Mouse (Mus musculus) forebrain, embryonic 16.5 days (tissue): ENCODE results near the gene Nrgn. TPM values are rescaled to one million over a fixed set of nuclear protein-coding genes. Genes with fewer than 3 reads are reported as not detected.

Experiments used
- ATAC-seq: fragments of 200-750 bp; cut with Nextera tagmentation; 2 replicates; pipeline ENCODE4 v1.8.0; 2017; ENCODE audit warnings: mild to moderate bottlenecking, moderate library complexity
- H3K27ac ChIP-seq: fragments of 300-500 bp; sonication (generic); 2 replicates; pipeline ENCODE4 v1.5.1; 2014; ENCODE audit warnings: low read length, control low read depth
- H3K27me3 ChIP-seq: fragments of 300-500 bp; sonication (generic); replicated peaks from 2 replicates; pipeline ENCODE4 v1.6.1; 2014; ENCODE audit warnings: low read length; ENCODE audit not compliant: control insufficient read depth, insufficient read depth
- H3K36me3 ChIP-seq: fragments of 300-500 bp; sonication (generic); 2 replicates; pipeline ENCODE4 v1.6.1; 2014; ENCODE audit not compliant: control insufficient read depth, insufficient read depth
- H3K4me1 ChIP-seq: fragments of 300-500 bp; sonication (generic); replicated peaks from 2 replicates; pipeline ENCODE4 v1.6.1; 2014; ENCODE audit warnings: low read length; ENCODE audit not compliant: control insufficient read depth, insufficient read depth
- H3K4me2 ChIP-seq: fragments of 300-500 bp; sonication (generic); 2 replicates; pipeline ENCODE4 v1.6.1; 2014; ENCODE audit warnings: mild to moderate bottlenecking, low read length, control low read depth
- H3K4me3 ChIP-seq: fragments of 300-500 bp; sonication (generic); replicated peaks from 2 replicates; pipeline ENCODE4 v1.5.1; 2014; ENCODE audit warnings: mild to moderate bottlenecking, low read length, control low read depth
- H3K9ac ChIP-seq: fragments of 300-500 bp; sonication (generic); replicated peaks from 2 replicates; pipeline ENCODE4 v1.6.1; 2014; ENCODE audit warnings: low read depth, low read length, control low read depth
- H3K9me3 ChIP-seq: fragments of 300-500 bp; sonication (generic); 2 replicates; pipeline ENCODE4 v1.6.1; 2016; ENCODE audit warnings: low read length; ENCODE audit not compliant: control insufficient read depth
- WGBS: fragments of 180-500 bp; shearing (Covaris S2); extraction: QIAGEN DNeasy Blood & Tissue Kit; methylation state at CpG from one replicate; pipeline ENCODE4 v1.1.7; 2014; 5-methylcytosine and 5-hydroxymethylcytosine counted together
- polyA plus RNA-seq: library from polyadenylated mRNA; unstranded; fragments of >200 nt; fragmentation: Nextera tagmentation; extraction: Ambion mirVana; gene quantifications from 2 replicates; pipeline ENCODE4 v1.2.1, GENCODE M21; 2015

Nrgn gene
- polyA plus RNA-seq, 1 experiment from 2014 or later, result 25.9 TPM

DNA sequence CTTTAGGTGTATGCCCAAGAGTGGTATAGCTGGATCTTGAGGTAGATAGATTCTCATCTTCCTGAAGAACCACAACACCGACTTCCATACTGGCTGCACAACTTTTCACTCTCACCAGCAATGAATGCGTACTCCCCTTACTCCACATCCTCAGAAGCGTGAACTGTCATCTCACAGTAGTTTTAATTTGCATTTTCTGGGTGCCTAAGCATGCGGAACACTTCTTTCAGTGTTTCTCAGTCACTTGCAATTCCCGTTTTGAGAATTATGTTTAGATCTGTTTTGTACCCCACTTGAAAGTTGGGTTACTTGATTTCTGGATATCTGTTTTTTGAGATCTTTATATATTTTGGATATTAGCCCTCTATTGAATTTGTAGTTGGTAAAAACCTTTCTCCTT, 30.9 kb upstream of the Nrgn start:
- Histone ChIP-seq H3K9me3 (no peaks in the 10 kb centered on the region), H3K27me3 (no peaks in the 10 kb centered on the region), H3K9ac (no peak overlapping the region), H3K36me3 (no peaks in the 10 kb centered on the region), H3K4me2 (no peak overlapping the region), H3K27ac (no peak overlapping the region), H3K4me1 (no peaks in the 10 kb centered on the region), H3K4me3 (no peak overlapping the region)
- WGBS, result 83% methylated on average over 5 of the region's 5 CpGs
- ATAC-seq, result no peak

GRCm38 (mm10) chr9:37576436-37576930, 23.8 kb upstream of the Nrgn start:
- peak; percentile 92 for ATAC-seq
- Histone ChIP-seq H3K4me3 (no peak overlapping the region), H3K9ac (no peak overlapping the region)

GRCm38 (mm10) chr9:37572204-37572876, 19.6 kb upstream of the Nrgn start:
- Histone ChIP-seq H3K4me3 (no peak overlapping the region), H3K4me1 (peaks cover 22% of the 10 kb centered on the region), H3K27ac (no peak overlapping the region), H3K9me3 (no peaks in the 10 kb centered on the region), H3K9ac (no peak overlapping the region), H3K27me3 (no peaks in the 10 kb centered on the region; the same call in 1 of the 2 replicates), H3K4me2 (no peak overlapping the region), H3K36me3 (no peaks in the 10 kb centered on the region)
- 61% methylated on average over 3 of the region's 3 CpGs for WGBS
- ATAC-seq, result no peak

More at GRCm38 (mm10) chr9:37576436-37576930, 23.8 kb upstream of the Nrgn start:
- WGBS, result 26% methylated on average over 14 of the region's 14 CpGs
- peak overlapping the region; percentile 80 for H3K27ac ChIP-seq
- H3K27me3 ChIP-seq, result no peaks in the 10 kb centered on the region; the same call in 1 of the 2 replicates
- no peaks in the 10 kb centered on the region for H3K36me3 ChIP-seq
- H3K4me1 ChIP-seq, result peaks cover 14% of the 10 kb centered on the region
- H3K4me2 ChIP-seq, result peak overlapping the region; percentile 34
- no peaks in the 10 kb centered on the region for H3K9me3 ChIP-seq

DNA sequence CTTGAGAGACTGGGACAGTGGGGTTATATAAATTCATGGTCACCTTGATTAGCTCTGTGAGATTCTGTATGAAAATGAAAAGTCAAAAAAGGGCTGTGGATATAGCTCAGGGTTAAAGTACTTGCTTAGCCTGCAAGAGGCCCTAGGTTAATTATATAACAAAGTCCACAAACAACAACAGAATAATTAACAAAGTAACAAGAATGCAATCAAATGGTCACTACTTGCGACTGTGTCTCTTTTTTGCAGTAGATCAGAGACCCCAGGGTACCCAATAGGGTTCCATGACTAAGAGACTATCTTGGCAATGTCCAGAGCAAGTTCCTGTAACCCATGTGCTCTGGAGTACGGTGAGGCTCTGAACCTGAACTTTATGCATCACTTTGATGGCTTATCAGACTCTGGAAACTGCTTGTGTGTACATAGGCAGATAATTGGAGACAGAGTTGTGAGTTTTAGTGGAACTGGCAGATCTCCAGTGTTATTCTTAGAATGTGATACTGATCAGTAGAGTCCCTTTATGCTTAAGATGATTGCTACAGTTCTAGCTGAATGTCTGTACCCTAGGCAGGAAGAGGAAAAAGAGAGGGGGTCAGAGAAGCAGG, 16.6 kb upstream of the Nrgn start:
- ATAC-seq, result no peak
- H3K27ac ChIP-seq, result no peak overlapping the region
- H3K4me2 ChIP-seq, result no peak overlapping the region
- H3K36me3 ChIP-seq, result no peaks in the 10 kb centered on the region
- no peak overlapping the region for H3K9ac ChIP-seq
- no peak overlapping the region for H3K4me3 ChIP-seq
- peaks cover 8% of the 10 kb centered on the region for H3K4me1 ChIP-seq
- H3K9me3 ChIP-seq, result no peaks in the 10 kb centered on the region
- no peaks in the 10 kb centered on the region; the same call in 1 of the 2 replicates for H3K27me3 ChIP-seq
- 79% methylated on average over 2 of the region's 2 CpGs for WGBS

GRCm38 (mm10) chr9:37568605-37569214, 16.0 kb upstream of the Nrgn start:
- Histone ChIP-seq H3K9ac (no peak overlapping the region), H3K27me3 (no peaks in the 10 kb centered on the region; the same call in 1 of the 2 replicates), H3K4me1 (peaks cover 8% of the 10 kb centered on the region), H3K4me2 (no peak overlapping the region), H3K27ac (no peak overlapping the region), H3K9me3 (no peaks in the 10 kb centered on the region), H3K4me3 (no peak overlapping the region), H3K36me3 (no peaks in the 10 kb centered on the region)
- peak; percentile 54 for ATAC-seq
- 43% methylated on average over 4 of the region's 4 CpGs for WGBS

- no peak overlapping the region for H3K4me2 ChIP-seq
- H3K9me3 ChIP-seq, result no peaks in the 10 kb centered on the region
- H3K27ac ChIP-seq, result no peak overlapping the region
- no peak overlapping the region for H3K9ac ChIP-seq
- H3K4me3 ChIP-seq, result no peak overlapping the region
- H3K27me3 ChIP-seq, result no peaks in the 10 kb centered on the region; the same call in 1 of the 2 replicates
- peaks cover 8% of the 10 kb centered on the region for H3K4me1 ChIP-seq
- WGBS, result 44% methylated on average over 15 of the region's 15 CpGs
- no peaks in the 10 kb centered on the region for H3K36me3 ChIP-seq
- peak; percentile 68 for ATAC-seq
Measured at GRCm38 (mm10) chr9:37567892-37568604, 15.3 kb upstream of the Nrgn start.

GRCm38 (mm10) chr9:37567454-37567853, 14.8 kb upstream of the Nrgn start:
- Histone ChIP-seq H3K4me2 (no peak overlapping the region), H3K27ac (no peak overlapping the region), H3K9ac (no peak overlapping the region), H3K4me1 (peaks cover 8% of the 10 kb centered on the region), H3K36me3 (no peaks in the 10 kb centered on the region), H3K4me3 (no peak overlapping the region), H3K9me3 (no peaks in the 10 kb centered on the region), H3K27me3 (no peaks in the 10 kb centered on the region; the same call in 1 of the 2 replicates)
- no peak for ATAC-seq
- 56% methylated on average over 5 of the region's 5 CpGs for WGBS

- 89% methylated on average over 2 of the region's 2 CpGs for WGBS
- no peak for ATAC-seq
Measured at GRCm38 (mm10) chr9:37567019-37567418, 14.3 kb upstream of the Nrgn start.

GRCm38 (mm10) chr9:37563805-37564204, 11.1 kb upstream of the Nrgn start:
- Histone ChIP-seq H3K4me3 (no peak overlapping the region), H3K27me3 (no peaks in the 10 kb centered on the region), H3K4me1 (peaks cover 8% of the 10 kb centered on the region), H3K4me2 (no peak overlapping the region), H3K36me3 (no peaks in the 10 kb centered on the region), H3K9ac (no peak overlapping the region), H3K9me3 (no peaks in the 10 kb centered on the region), H3K27ac (no peak overlapping the region)
- ATAC-seq, result no peak
- WGBS, result 67% methylated on average over 1 of the region's 1 CpGs

More at GRCm38 (mm10) chr9:37567019-37567418, 14.3 kb upstream of the Nrgn start:
- no peak overlapping the region for H3K9ac ChIP-seq
- no peak overlapping the region for H3K4me2 ChIP-seq
- no peaks in the 10 kb centered on the region for H3K36me3 ChIP-seq
- H3K27ac ChIP-seq, result no peak overlapping the region
- H3K4me3 ChIP-seq, result no peak overlapping the region
- H3K4me1 ChIP-seq, result peaks cover 8% of the 10 kb centered on the region
- no peaks in the 10 kb centered on the region for H3K27me3 ChIP-seq
- no peaks in the 10 kb centered on the region for H3K9me3 ChIP-seq
